Mouse (Mus musculus): ENCODE results near the gene Reep3.

Gene Reep3

DNA sequence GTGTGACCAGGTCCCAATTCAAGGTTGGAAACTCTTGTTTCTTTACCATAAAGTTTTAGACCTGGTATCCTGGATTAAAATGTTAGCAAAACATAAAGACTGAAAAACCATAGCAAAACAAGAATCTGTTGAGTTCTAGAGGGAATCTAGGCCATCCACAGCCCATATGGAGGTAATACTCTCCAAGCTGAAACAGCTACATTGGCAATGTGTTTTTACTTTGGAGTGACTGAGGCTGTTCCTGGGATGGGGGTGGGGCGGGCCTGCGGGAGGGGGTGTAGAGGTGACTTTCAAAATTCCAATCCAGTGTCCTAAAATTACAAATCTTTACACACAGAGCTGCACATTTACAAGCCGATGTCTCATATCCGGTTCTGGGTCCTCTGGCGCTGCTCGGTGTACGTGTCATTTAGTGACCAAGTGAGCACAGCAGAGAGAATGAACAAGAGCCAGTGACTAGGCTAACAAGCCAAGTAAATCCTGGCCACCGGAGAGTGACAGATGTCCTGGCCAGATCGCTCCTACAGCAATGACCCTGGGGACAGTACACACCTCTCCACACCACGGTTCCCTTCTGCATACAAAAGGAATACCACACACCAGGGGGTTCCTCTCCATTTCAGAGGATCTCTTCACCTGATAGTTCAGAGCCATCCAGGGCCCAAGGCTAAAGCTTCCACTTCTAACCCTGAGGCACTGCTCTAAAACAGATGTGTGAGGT lies 13.1 kb downstream of the Reep3 start:
- DNase-seq (ENCODE audit: low spot score): no peak

DNA sequence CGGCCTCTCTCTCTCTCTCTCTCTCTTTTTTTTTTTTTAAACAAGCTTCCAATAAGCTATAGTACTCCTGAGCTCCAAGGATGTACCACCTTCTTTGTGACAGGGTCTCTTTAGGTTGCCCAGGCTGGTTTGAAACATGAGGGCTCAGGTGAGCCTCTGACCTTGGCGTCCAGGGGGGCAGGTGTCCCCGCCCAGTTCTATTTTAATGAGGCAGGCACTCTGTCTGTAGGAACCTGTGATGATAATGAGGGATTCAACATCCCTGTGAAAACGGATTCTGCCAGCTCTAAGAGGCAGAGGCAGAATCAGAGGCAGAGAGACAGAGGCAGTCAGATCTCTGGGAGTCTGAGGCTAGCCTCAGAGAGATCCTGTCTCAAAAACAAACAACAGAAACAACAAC lies 14.2 kb downstream of the Reep3 start:
- no peak for DNase-seq (ENCODE audit: low spot score)

GRCm38 (mm10) chr10:67081206-67082007 lies 15.3 kb downstream of the Reep3 start:
- no peak for DNase-seq (ENCODE audit: low spot score)

GRCm38 (mm10) chr10:67079030-67079429 lies 17.7 kb downstream of the Reep3 start:
- DNase-seq (ENCODE audit: low spot score): no peak

DNA sequence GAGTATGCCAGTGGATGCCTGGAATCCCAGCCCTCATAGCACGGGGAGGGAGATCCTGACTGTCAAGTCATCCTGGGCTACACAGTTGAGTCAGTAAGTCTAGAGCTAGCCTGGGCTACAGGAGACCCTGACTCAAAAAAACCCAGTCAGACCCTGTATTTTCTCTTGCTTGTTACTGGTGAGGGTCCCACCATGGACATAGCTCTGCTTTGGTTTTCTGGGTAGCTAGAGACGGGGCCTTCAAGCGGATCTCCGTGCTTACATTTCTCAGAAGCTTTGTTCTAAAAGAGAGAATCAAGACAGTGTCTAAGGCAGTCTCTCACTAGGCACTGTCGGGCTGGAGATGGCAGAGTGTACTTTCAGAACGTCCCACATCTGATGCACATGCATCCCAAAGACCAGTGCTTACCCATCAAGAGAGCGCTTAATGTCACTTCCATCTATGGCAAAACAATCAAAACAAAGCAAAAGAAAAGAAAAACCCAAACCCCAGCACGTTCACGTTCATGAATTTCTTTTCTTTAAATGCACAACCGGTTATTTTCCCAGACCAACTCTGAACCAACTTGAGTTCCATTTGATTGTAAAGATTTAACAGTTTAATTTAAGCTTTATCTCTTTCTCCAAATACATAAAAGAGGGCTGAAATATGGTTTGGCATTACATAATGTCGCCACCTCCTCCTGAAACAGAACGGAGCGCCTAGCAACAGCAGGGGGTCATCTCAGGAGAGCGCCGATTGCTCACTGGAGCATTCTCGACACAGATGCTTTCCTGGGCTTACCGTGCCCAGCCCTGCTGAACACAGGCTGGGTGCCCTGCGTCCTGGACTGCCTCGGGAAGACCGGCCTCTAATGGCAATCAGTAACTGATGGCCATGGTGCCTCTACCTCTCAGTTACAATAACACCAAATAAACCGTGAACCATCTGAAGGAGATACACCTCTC lies 20.5 kb downstream of the Reep3 start:
- DNase-seq (ENCODE audit: low spot score): no peak

- DNase-seq (ENCODE audit: low spot score): no peak
Observed at GRCm38 (mm10) chr10:67073577-67073976, 23.2 kb downstream of the Reep3 start.

- DNase-seq (ENCODE audit: low spot score): peak; percentile 60
Observed at GRCm38 (mm10) chr10:67072600-67072999, 24.1 kb downstream of the Reep3 start.

GRCm38 (mm10) chr10:67071884-67072283 lies 24.9 kb downstream of the Reep3 start:
- DNase-seq (ENCODE audit: low spot score): peak; percentile 38

DNA sequence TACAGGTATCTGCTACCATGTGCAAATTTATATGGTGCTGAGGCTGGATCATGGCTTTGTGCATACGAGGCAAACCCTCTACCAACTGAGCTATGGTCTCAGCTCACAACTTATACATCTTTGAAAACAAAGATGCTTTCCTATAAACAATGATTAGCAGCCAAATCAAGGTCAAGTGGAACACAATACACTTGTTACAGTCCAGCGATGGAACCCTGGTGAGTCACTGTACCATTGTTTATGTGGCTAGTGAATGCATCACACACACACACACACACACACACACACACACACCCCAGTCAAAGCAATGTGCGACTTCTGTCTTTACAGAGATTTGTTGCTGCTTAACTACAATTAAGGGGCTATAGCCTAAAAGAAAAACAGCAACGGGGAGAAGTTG lies 25.4 kb downstream of the Reep3 start:
- DNase-seq (ENCODE audit: low spot score): no peak

DNA sequence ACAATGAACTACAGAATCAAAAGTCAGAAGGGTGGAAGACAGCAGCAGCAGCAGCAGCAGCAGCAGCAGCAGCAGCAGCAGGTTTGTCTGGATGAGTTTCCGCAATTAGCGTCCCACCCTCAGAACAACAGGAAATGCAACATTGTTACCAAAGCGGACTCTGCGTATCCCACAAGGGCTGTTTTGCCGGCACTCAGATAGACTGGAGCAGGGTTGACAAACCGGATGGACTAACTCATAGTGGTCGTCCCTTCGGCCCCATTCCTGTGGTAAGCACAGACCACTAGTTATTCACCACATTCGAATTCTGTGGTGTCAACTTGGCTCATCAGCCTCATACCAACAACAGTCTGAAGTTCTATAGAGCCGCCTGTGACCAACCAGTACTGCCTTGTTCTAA lies 27.7 kb downstream of the Reep3 start:
- DNase-seq (ENCODE audit: low spot score): no peak

DNA sequence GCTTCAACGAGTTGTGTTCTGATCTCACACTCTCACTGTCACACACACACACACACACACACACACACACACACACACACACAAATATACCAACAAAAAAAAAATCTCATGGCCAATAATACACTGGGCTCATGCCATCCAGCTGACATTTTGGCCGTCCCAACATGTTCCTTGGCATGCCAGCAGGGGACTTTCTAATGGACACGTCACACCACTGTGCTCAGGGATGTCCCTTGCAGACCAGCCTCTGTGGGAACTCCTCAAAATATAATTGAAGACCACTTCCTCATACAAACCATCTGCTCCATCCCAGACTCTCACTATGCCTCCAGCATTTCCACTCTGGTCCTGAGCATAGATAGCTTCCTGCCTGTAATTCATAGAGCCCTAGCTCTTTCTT lies 30.3 kb downstream of the Reep3 start:
- DNase-seq (ENCODE audit: low spot score): no peak

DNA sequence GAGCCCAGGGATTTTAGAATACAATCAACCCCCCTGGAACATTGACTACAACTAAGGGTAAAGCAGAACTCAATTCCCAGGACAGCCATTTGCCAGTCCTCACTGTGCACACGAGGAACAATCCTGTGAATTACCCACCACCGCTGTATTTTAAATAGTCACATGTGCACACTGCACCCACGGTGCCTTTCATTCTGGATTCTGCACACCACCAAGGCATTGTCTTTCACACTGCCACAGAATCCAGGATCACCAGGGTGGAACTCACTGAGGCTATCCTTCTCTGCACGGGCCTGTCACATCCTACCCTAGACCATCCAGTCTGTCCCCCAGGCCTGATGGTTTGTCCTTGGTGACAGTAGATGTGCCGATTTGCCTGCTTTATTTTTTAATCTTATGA lies 30.8 kb downstream of the Reep3 start:
- DNase-seq (ENCODE audit: low spot score): no peak

- DNase-seq (ENCODE audit: low spot score): no peak
Observed at GRCm38 (mm10) chr10:67065277-67065887, 31.4 kb downstream of the Reep3 start.

DNA sequence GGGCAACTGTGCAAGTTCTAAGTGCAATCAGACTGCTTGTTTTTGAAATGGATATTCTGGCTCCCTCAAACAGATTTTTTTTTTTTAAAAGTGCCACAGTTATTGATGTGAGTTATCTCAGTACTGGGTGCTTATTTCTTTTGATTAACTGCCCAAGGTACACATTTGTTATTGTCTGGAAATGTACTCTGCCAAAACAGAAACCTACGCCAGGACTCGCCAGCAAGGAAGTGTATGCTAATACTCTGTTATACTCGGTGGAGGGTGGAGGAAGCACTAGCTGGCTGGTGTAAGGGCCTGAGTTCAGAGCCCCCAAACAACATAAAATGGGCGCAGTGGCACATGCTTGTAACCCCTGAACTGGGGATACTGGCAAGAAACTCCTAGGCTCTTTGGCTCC lies 34.9 kb downstream of the Reep3 start:
- peak; percentile 33 for DNase-seq (ENCODE audit: low spot score)

DNA sequence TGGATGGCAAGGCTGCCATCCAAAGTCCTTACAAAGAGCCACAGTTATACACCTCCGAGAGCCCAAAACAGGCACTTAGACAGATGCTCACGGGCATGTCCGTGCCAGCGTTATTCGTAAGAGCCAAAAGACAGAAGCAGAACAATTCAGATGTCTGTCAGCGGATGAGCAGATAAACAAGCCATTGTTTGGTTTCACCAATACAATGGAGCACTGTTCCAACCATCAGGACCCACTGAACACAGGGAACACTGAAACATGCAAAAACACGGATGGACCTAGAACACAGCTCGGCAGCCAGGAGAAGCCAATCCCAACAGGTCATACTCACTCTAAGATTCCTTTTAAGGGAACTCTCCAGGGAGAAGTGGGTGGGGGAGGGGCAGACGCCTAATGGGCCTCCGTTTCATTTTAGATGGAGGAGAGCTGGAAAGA lies 35.4 kb downstream of the Reep3 start:
- peak; percentile 48 for DNase-seq (ENCODE audit: low spot score)

DNA sequence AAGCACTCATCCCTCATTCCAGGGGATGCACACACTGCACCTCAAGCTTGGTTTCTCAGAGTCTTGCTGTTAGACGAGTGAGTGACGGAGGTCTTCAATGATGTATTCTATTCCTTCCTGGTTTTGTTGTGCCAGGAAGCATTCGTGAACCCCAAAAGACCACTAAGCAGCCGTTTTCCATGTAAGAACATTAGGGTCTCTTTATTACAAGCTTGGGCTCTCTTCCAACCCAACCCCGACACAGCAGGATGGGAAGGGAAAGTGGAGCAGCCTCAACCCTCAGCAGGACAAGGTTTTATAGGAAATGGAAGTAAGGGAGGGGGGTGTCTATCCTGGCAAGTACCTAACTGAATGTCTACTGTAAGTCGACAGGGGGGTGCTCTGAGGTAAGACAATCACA lies 38.0 kb downstream of the Reep3 start:
- DNase-seq (ENCODE audit: low spot score): no peak

DNA sequence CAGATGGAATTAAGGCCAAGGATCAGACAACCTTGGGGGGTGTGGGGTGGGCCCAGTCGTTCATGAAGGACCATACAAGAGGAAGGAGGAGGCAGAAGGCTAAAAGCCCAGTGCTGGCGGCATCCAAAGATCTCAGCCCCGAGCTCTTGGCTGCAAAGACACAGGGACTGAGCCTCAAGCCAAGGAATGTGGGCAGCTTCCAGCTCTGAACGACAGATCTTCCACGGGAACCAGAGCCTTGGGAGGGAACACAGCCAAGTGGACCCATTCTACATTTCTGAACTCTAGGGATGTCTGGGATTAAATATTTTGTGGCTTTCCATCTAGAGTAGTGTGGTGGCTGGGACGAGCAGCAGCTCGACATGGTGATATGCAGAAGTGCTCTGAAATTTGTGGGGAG lies 38.4 kb downstream of the Reep3 start:
- DNase-seq (ENCODE audit: low spot score): no peak

- DNase-seq (ENCODE audit: low spot score): no peak
Observed at GRCm38 (mm10) chr10:67057696-67058095, 39.0 kb downstream of the Reep3 start.

DNA sequence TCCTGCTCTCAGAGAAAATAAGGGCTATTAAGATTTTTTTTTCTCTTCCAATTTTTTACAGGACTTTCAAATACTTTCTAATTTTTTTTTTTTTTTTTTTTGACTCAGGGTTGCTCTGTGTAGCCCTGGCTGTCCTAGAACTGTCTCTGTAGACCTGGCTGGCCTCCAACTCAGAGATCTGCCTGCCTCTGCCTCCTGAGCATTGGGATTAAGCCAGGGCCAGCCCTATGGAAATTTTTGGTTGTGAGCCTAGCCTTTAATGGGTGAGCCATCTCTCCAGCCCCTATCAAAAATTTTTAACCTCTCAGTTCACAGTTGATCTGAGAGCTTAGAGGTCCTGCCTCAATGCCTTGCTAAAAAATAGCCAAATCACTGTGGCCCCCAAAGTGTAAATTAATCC lies 39.5 kb downstream of the Reep3 start:
- DNase-seq (ENCODE audit: low spot score): no peak

DNA sequence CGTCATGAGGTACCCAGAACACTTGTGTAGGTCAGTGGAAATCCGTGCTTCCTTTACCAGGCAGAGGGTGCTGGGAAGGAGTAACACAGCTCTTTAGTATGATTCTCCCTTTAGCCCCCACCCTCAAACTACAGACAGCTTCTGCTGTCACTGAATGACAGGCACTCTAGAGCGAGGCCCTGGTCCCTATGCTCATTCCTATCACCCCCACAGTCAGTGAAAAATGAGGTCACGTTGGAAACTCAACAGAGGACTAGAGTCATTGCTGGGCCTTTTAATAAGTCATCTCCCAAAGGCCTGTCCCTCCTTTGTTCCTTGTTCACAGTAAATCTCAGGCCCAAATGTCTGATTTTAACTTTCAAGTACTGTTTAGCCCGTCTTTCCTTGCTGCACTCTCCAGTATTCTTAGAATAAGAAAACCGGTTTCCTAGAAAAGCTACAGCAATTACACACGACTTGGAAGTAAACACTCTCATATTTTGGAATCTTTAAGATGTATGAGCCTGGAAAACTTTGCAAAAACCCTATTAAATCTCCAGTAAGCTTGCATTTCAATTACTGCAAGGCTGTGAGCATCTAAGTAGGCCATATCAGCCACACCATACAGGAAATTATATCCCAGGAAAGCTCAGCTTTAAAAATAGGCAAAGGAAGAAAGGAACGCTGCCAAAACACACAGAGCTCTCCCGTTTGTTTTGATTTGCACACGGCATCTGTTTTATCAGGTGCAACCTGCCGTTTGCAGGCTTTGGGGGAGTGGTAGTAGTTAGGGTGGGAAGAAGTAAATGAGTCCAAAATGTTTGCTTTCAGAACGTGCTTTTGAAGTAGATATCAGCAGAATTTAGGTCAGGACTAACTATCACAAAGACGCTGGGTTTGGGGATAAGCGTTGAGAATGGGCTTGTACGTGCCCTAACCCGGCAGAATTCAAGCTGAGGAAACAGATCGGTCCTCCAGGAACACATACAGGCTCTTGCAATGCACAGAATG lies 40.6 kb downstream of the Reep3 start:
- DNase-seq (ENCODE audit: low spot score): peak; percentile 42

DNA sequence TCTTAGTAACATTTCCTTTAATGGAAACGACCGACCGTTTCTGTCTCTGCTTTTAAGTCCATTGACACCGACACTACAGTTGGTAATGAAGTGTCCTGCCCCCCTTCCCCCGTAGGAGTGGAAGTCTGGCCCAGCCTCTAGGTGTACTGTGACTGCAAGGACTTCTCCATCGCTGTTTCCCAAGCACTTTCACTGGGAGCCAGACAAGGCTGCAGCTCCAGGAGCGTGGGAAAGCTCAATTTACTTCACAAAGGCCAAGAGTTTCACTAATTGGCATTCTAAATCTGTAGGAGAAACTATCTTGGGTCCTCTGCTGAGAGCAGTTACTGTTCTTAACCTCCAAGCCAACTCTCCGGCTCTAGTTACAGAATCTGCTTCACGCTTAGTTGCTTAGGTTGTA lies 43.3 kb downstream of the Reep3 start:
- no peak for DNase-seq (ENCODE audit: low spot score)
